ENCODE assay signal across 7 mouse cellular contexts in the genomic region with DNA sequence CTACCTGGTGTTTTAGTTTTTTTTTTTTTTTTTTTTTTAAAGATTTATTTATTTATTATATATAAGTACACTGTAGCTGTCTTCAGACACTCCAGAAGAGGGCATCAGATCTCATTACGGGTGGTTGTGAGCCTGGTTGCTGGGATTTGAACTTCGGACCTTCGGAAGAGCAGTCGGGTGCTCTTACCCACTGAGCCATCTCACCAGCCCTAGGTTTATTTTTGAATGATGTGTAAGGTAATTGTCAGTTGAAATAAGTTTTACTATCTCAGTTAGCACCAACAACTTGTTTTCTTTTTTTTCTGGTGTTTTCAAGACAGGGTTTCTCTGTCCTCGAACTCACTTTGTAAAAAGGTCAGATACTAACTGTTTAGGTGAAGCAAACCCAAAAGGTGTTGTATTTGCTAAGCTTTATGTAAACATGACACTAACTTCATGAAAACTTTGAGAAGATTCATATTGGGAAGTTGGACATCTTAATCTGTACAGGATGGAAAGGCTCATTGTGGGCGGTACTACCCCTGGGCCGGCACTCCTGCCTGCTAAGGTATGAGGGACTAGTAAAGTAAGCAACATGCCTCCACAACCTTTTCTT. TPM values are rescaled to one million over a fixed set of nuclear protein-coding genes. Genes with fewer than 3 reads are reported as not detected.
DNase-seq lines count a peak whose midpoint lies in the region; ATAC-seq and TF ChIP-seq lines count a peak whose summit lies in the region.

No protein-coding gene starts in this region.

- peaks cover 17% of the 10 kb centered on the region for H3K79me2 ChIP-seq in myocyte (ENCODE audit: control insufficient read depth, insufficient read depth)

- TF ChIP-seq POLR2A in myocyte (IDR thresholded peaks at IDR 0.05; ENCODE audit: insufficient read length, low read depth): no peak

- peaks cover under 1% of the 10 kb centered on the region; the same call in 1 of the 2 replicates for H3K36me3 ChIP-seq in limb, embryonic 11.5 days (ENCODE audit: control insufficient read depth, insufficient read depth, low read length)
- H3K36me3 ChIP-seq in limb, embryonic 10.5 days: peaks cover 6% of the 10 kb centered on the region
- H3K36me3 ChIP-seq in heart, embryonic 15.5 days: peaks cover 4% of the 10 kb centered on the region; the same call in 1 of the 2 replicates
- H3K36me3 ChIP-seq in limb, embryonic 13.5 days: peaks cover 2% of the 10 kb centered on the region; the same call in 1 of the 2 replicates
- H3K36me3 ChIP-seq in myocyte (ENCODE audit: control insufficient read depth, insufficient read depth): no peaks in the 10 kb centered on the region

- H3K9ac ChIP-seq in limb, embryonic 11.5 days (ENCODE audit: low read length): no peak overlapping the region
- H3K9ac ChIP-seq in heart, embryonic 15.5 days: no peak overlapping the region
- H3K9ac ChIP-seq in limb, embryonic 13.5 days: no peak overlapping the region

- WGBS in limb, embryonic 11.5 days: 12% methylated on average over 7 of the region's 7 CpGs
- WGBS in limb, embryonic 10.5 days: 16% methylated on average over 7 of the region's 7 CpGs
- 8% methylated on average over 7 of the region's 7 CpGs for WGBS in heart, embryonic 15.5 days
- WGBS in limb, embryonic 13.5 days: 6% methylated on average over 7 of the region's 7 CpGs

- ATAC-seq in limb, embryonic 11.5 days (ENCODE audit: insufficient number of reproducible peaks, low FRiP score, low TSS enrichment, low read depth): peak; percentile 60
- ATAC-seq in heart, embryonic 15.5 days (replicated peaks; ENCODE audit: insufficient number of reproducible peaks, insufficient read depth, low FRiP score, low read depth): peak; percentile 3
- peak; percentile 71; the same call in 1 of the 2 replicates for ATAC-seq in limb, embryonic 13.5 days (ENCODE audit: low FRiP score, low read depth)
- ATAC-seq in inflammation-experienced regulatory T-cells, adult 6 months: no peak

- H3K27ac ChIP-seq in limb, embryonic 11.5 days (replicated peaks; ENCODE audit: low read depth, low read length): no peak overlapping the region
- H3K27ac ChIP-seq in limb, embryonic 10.5 days: no peak overlapping the region
- H3K27ac ChIP-seq in heart, embryonic 15.5 days: peak overlapping the region; percentile 25; the same call in 1 of the 2 replicates
- peak overlapping the region; percentile 48; the same call in 1 of the 2 replicates for H3K27ac ChIP-seq in limb, embryonic 13.5 days

- H3K4me1 ChIP-seq in limb, embryonic 11.5 days (ENCODE audit: control insufficient read depth, insufficient read depth, low read length): no peaks in the 10 kb centered on the region
- H3K4me1 ChIP-seq in limb, embryonic 10.5 days: 0 out of 2 replicates have a peak, but pooled peaks cover 3% of the 10 kb centered on the region
- peaks cover 5% of the 10 kb centered on the region for H3K4me1 ChIP-seq in heart, embryonic 15.5 days (replicated peaks)
- peaks cover 7% of the 10 kb centered on the region for H3K4me1 ChIP-seq in limb, embryonic 13.5 days

- H3K27me3 ChIP-seq in limb, embryonic 11.5 days (ENCODE audit: control insufficient read depth, insufficient read depth, low read length): no peaks in the 10 kb centered on the region
- H3K27me3 ChIP-seq in limb, embryonic 10.5 days (ENCODE audit: low read depth, poor library complexity, severe bottlenecking): no peaks in the 10 kb centered on the region
- H3K27me3 ChIP-seq in heart, embryonic 15.5 days: no peaks in the 10 kb centered on the region
- no peaks in the 10 kb centered on the region for H3K27me3 ChIP-seq in limb, embryonic 13.5 days
- H3K27me3 ChIP-seq in myocyte (ENCODE audit: control insufficient read depth, insufficient read depth, insufficient read length): no peaks in the 10 kb centered on the region

- no peak overlapping the region for H3K4me2 ChIP-seq in limb, embryonic 11.5 days (ENCODE audit: low read depth, severe bottlenecking)
- H3K4me2 ChIP-seq in heart, embryonic 15.5 days: no peak overlapping the region
- no peak overlapping the region for H3K4me2 ChIP-seq in limb, embryonic 13.5 days (replicated peaks)
- no peak overlapping the region for H3K4me2 ChIP-seq in myocyte (ENCODE audit: low read depth)

- no peaks in the 10 kb centered on the region for H3K9me3 ChIP-seq in limb, embryonic 11.5 days (ENCODE audit: control insufficient read depth, low read length)
- no peaks in the 10 kb centered on the region for H3K9me3 ChIP-seq in limb, embryonic 10.5 days (replicated peaks)
- no peaks in the 10 kb centered on the region for H3K9me3 ChIP-seq in heart, embryonic 15.5 days (replicated peaks)
- no peaks in the 10 kb centered on the region for H3K9me3 ChIP-seq in limb, embryonic 13.5 days

- no peak overlapping the region for H3K4me3 ChIP-seq in limb, embryonic 11.5 days (ENCODE audit: low read depth, low read length)
- H3K4me3 ChIP-seq in limb, embryonic 10.5 days: no peak overlapping the region
- no peak overlapping the region for H3K4me3 ChIP-seq in heart, embryonic 15.5 days
- H3K4me3 ChIP-seq in limb, embryonic 13.5 days: no peak overlapping the region
- H3K4me3 ChIP-seq in myocyte: peak overlapping the region; percentile 70

- H3ac ChIP-seq in myocyte (ENCODE audit: control insufficient read depth, insufficient read length): no peak overlapping the region

- DNase-seq in limb, embryonic 11.5 days (ENCODE audit: low spot score): peak; percentile 40
- no peak for DNase-seq in limb, embryonic 10.5 days (ENCODE audit: low spot score)
- DNase-seq in c-Kit-positive CD71-negative TER-119-negative erythroid progenitor cells, embryonic 14.5 days (ENCODE audit: low read depth): peak; percentile 65

TF ChIP-seq in myocyte, 11 proteins besides CTCF, POLR2A, EP300 and RAD21:
- no peak for TF ChIP-seq CEBPB (IDR thresholded peaks at IDR 0.05; ENCODE audit: insufficient read depth, poor library complexity, severe bottlenecking)
- no peak for TF ChIP-seq MAX (IDR thresholded peaks at IDR 0.05; ENCODE audit: low read depth)
- TF ChIP-seq E2F4 (IDR thresholded peaks at IDR 0.05; ENCODE audit: insufficient read depth): no peak
- no peak for TF ChIP-seq USF1 (IDR thresholded peaks at IDR 0.05; ENCODE audit: low read depth)
- TF ChIP-seq POLR2AphosphoS2 (IDR thresholded peaks at IDR 0.05; ENCODE audit: insufficient read length, low read depth): no peak
- TF ChIP-seq TCF12 (IDR thresholded peaks at IDR 0.05; ENCODE audit: insufficient read depth, poor library complexity, severe bottlenecking): no peak
- no peak for TF ChIP-seq MYOG (IDR thresholded peaks at IDR 0.05; ENCODE audit: control insufficient read depth in 1 of 3, insufficient read depth in 1 of 3, insufficient read length in 2 of 3, low read depth in 2 of 3)

RNA-seq across cellular contexts. Expression of a gene that starts 1.4 kb away (rescaled TPM):
- 68.3 and 75.7 TPM in 2 replicates for polyA plus RNA-seq in limb, embryonic 11.5 days (2014; fragmentation: Nextera tagmentation; extraction: Ambion mirVana)
- polyA plus RNA-seq in limb, embryonic 10.5 days (2016; fragmentation: Nextera tagmentation; extraction: Ambion mirVana): 62.7 and 69.8 TPM in 2 replicates
- polyA plus RNA-seq in heart, embryonic 15.5 days (2015; fragmentation: Nextera tagmentation; extraction: Ambion mirVana): 47.8 and 50.6 TPM in 2 replicates
- 72.8 and 79.7 TPM in 2 replicates for polyA plus RNA-seq in limb, embryonic 13.5 days (2015; fragmentation: Nextera tagmentation; extraction: Ambion mirVana)
- 32.8 TPM for polyA plus RNA-seq in myocyte (2012; fragmentation: generic; extraction: Trizol)
- polyA plus RNA-seq in inflammation-experienced regulatory T-cells, adult 6 months (2017; shearing (Covaris generic)): 100 to 1,000 TPM; 126 to 159 (median 145) TPM

RNA-seq across cellular contexts. Expression of a gene that starts 40.7 kb away (rescaled TPM):
- 171 and 178 TPM in 2 replicates for polyA plus RNA-seq in limb, embryonic 11.5 days (2014; fragmentation: Nextera tagmentation; extraction: Ambion mirVana)
- polyA plus RNA-seq in limb, embryonic 10.5 days (2016; fragmentation: Nextera tagmentation; extraction: Ambion mirVana): 130 and 143 TPM in 2 replicates
- polyA plus RNA-seq in heart, embryonic 15.5 days (2015; fragmentation: Nextera tagmentation; extraction: Ambion mirVana): 137 and 138 TPM in 2 replicates
- 219 and 235 TPM in 2 replicates for polyA plus RNA-seq in limb, embryonic 13.5 days (2015; fragmentation: Nextera tagmentation; extraction: Ambion mirVana)
- polyA plus RNA-seq in myocyte (2012; fragmentation: generic; extraction: Trizol): 27.1 TPM
- 100 to 1,000 TPM; 190 to 247 (median 231) TPM for polyA plus RNA-seq in inflammation-experienced regulatory T-cells, adult 6 months (2017; shearing (Covaris generic))

Comparison
In these comparisons a context has a peak if more than half of its experiments do, and no peak if none do; other contexts are left out.
1. H3K27ac ChIP-seq: peak in heart, embryonic 15.5 days (single experiment) and limb, embryonic 13.5 days (single experiment); none in limb, embryonic 11.5 days (single experiment) and limb, embryonic 10.5 days (single experiment).